Mouse (Mus musculus) myocyte (in vitro differentiated cells): Measurements from ENCODE around the gene Meaf6. TPM values are rescaled to one million over a fixed set of nuclear protein-coding genes. Genes with fewer than 3 reads are reported as not detected.

Experiments used
- H3K27me3 ChIP-seq: one replicate; pipeline ENCODE4 v1.6.1; 2011; ENCODE audit not compliant: control insufficient read depth, insufficient read depth, insufficient read length
- H3K36me3 ChIP-seq: one replicate; pipeline ENCODE4 v1.6.1; 2011; ENCODE audit not compliant: control insufficient read depth, insufficient read depth
- H3K4me2 ChIP-seq: one replicate; pipeline ENCODE4 v1.6.1; 2011; ENCODE audit warnings: low read depth, control low read depth
- H3K4me3 ChIP-seq: one replicate; pipeline ENCODE4 v1.5.1; 2011; ENCODE audit warnings: mild to moderate bottlenecking, control low read depth, moderate library complexity
- H3K79me2 ChIP-seq: one replicate; pipeline ENCODE4 v1.6.1; 2011; ENCODE audit not compliant: control insufficient read depth, insufficient read depth
- H3ac ChIP-seq: one replicate; pipeline ENCODE4 v1.6.1; 2011; ENCODE audit not compliant: control insufficient read depth, insufficient read length
- CEBPB ChIP-seq: IDR thresholded peaks from 2 replicates; pipeline ENCODE4 v1.6.1; 2011; ENCODE audit warnings: mild to moderate bottlenecking, moderate library complexity; ENCODE audit not compliant: poor library complexity, insufficient read depth, severe bottlenecking
- E2F4 ChIP-seq: IDR thresholded peaks from one replicate; pipeline ENCODE4 v1.6.1; 2011; ENCODE audit warnings: mild to moderate bottlenecking, control low read depth, moderate library complexity; ENCODE audit not compliant: insufficient read depth
- MAX ChIP-seq: IDR thresholded peaks from one replicate; pipeline ENCODE4 v1.6.1; 2011; ENCODE audit warnings: low read depth, mild to moderate bottlenecking, control low read depth
- MYOD1 ChIP-seq, 3 experiments: IDR thresholded peaks; one replicate each; pipeline ENCODE4 v1.6.1; 2011; ENCODE audit warnings: control low read depth in 2 of 3, low read depth in 2 of 3, mild to moderate bottlenecking in 2 of 3, moderate library complexity in 1 of 3; ENCODE audit not compliant: insufficient read length in 2 of 3, control insufficient read depth in 1 of 3
- MYOG ChIP-seq, 3 experiments: IDR thresholded peaks; one replicate each; pipeline ENCODE4 v1.6.1; 2011; ENCODE audit warnings: control low read depth in 2 of 3, low read depth in 2 of 3, mild to moderate bottlenecking in 2 of 3; ENCODE audit not compliant: insufficient read length in 2 of 3, control insufficient read depth in 1 of 3, insufficient read depth in 1 of 3
- POLR2A ChIP-seq: IDR thresholded peaks from one replicate; pipeline ENCODE4 v1.6.1; 2011; ENCODE audit warnings: low read depth, mild to moderate bottlenecking, control low read depth, moderate library complexity; ENCODE audit not compliant: insufficient read length
- POLR2AphosphoS2 ChIP-seq: IDR thresholded peaks from one replicate; pipeline ENCODE4 v1.6.1; 2011; ENCODE audit warnings: low read depth, control low read depth; ENCODE audit not compliant: insufficient read length
- REST ChIP-seq: IDR thresholded peaks from one replicate; pipeline ENCODE4 v1.6.1; 2011; ENCODE audit warnings: mild to moderate bottlenecking, control low read depth, moderate library complexity; ENCODE audit not compliant: insufficient read depth, insufficient read length
- SRF ChIP-seq: IDR thresholded peaks from one replicate; pipeline ENCODE4 v1.6.1; 2011; ENCODE audit warnings: low read depth; ENCODE audit not compliant: control insufficient read depth, insufficient read length
- TCF12 ChIP-seq: IDR thresholded peaks from one replicate; pipeline ENCODE4 v1.6.1; 2011; ENCODE audit warnings: mild to moderate bottlenecking, control low read depth; ENCODE audit not compliant: poor library complexity, insufficient read depth, severe bottlenecking
- TCF3 ChIP-seq: IDR thresholded peaks from one replicate; pipeline ENCODE4 v1.6.1; 2011; ENCODE audit warnings: low read depth, control low read depth; ENCODE audit not compliant: insufficient read length
- USF1 ChIP-seq: IDR thresholded peaks from one replicate; pipeline ENCODE4 v1.6.1; 2011; ENCODE audit warnings: low read depth, mild to moderate bottlenecking, control low read depth, moderate library complexity
- polyA plus RNA-seq: library from polyadenylated mRNA; unstranded; fragments of >200 nt; fragmentation: generic; extraction: Trizol; gene quantifications from one replicate; pipeline ENCODE4 v1.2.1, GENCODE M21; 2012; ENCODE audit warnings: missing spikeins

Gene Meaf6
- polyA plus RNA-seq, 1 experiment: 19.3 TPM

DNA sequence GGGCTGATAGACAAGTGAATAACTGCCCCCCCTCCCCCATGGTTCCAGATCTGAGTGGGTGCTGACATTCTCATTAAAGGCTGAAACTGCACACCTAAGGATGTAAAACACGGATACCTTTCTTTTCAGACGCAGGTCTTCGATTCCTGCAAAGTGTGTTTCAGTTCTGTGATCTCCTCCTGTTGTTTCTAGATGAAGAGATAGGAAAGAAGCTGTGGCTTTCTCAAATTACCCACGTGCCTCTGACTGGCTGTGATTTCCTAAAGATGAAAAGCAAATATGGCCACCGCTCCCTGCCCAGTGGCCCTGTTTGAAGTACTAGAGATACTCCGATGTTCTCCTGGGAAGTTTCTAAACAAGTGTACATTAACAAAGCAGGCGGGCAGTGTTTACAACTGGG is 53.4 kb downstream of the Meaf6 start:
- Histone ChIP-seq H3ac (no peak overlapping the region), H3K4me3 (no peak overlapping the region), H3K27me3 (no peaks in the 10 kb centered on the region), H3K36me3 (no peaks in the 10 kb centered on the region), H3K79me2 (no peaks in the 10 kb centered on the region), H3K4me2 (no peak overlapping the region)
- TF ChIP-seq POLR2A: no peak
- no peak for TF ChIP-seq E2F4
- TF ChIP-seq MYOD1 (IDR thresholded peaks at IDR 0.05; ENCODE audit: control insufficient read depth in 1 of 3, insufficient read length in 2 of 3, low read depth in 2 of 3): no peak
- TF ChIP-seq SRF: no peak
- no peak for TF ChIP-seq USF1
- TF ChIP-seq POLR2AphosphoS2: no peak
- no peak for TF ChIP-seq TCF3
- no peak for TF ChIP-seq REST
- TF ChIP-seq MAX: no peak
- TF ChIP-seq MYOG (IDR thresholded peaks at IDR 0.05; ENCODE audit: control insufficient read depth in 1 of 3, insufficient read depth in 1 of 3, insufficient read length in 2 of 3, low read depth in 2 of 3): no peak
- TF ChIP-seq CEBPB: no peak

DNA sequence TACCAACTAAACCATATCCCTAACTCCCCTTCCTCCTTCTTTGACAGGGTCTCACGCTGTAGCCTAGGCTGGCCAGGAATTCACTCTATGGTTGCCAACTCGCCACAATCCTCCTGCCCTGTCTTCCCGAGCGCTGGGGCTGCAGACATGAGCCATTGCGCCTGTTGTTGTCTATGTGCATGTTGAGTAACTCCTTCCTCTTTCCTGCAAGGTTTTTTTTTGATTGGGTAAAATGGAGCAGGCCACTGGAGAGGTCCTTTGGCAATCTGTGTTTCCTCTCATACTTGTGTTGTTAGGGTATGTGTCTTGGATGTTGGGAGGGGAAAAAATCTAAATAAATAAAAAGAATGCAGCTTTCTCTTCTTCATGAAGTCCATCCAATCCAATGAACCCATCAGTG is 59.3 kb downstream of the Meaf6 start:
- Histone ChIP-seq H3K36me3 (no peaks in the 10 kb centered on the region), H3K79me2 (no peaks in the 10 kb centered on the region), H3K4me2 (no peak overlapping the region)

DNA sequence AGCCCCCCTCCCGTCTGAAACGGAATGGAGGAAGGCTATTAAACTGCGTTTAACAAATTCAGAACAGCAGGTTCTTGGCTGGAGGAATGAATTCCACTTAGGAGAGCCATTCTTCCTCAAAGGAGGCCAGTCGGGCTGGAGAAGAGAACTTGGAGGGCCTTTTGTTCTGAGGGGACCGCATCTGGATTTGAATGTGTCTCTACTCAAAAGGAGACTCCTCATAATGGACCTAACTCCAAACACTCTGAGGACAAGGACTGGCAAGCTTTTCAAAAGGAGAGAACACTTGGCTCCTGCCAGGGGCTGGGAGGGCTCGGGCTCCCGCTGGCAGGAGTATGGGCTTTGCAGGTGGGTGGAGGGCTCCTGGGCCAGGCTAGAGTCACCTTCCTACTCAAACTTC is 59.7 kb downstream of the Meaf6 start:
- H3K27me3 ChIP-seq: no peaks in the 10 kb centered on the region
- H3K36me3 ChIP-seq: no peaks in the 10 kb centered on the region
- H3K4me2 ChIP-seq: no peak overlapping the region
- TF ChIP-seq POLR2A (no peak), CEBPB (no peak), MAX (no peak), USF1 (no peak), MYOD1 (IDR thresholded peaks at IDR 0.05; ENCODE audit: control insufficient read depth in 1 of 3, insufficient read length in 2 of 3, low read depth in 2 of 3) (no peak), E2F4 (no peak), TCF12 (no peak)
- no peak overlapping the region for H3K4me3 ChIP-seq
- no peak overlapping the region for H3ac ChIP-seq
- H3K79me2 ChIP-seq: no peaks in the 10 kb centered on the region

More for the DNA sequence above, 59.3 kb downstream of the Meaf6 start:
- TF ChIP-seq TCF3 (no peak), E2F4 (no peak), TCF12 (no peak), POLR2A (no peak), CEBPB (no peak), POLR2AphosphoS2 (no peak)
- Histone ChIP-seq H3K4me3 (no peak overlapping the region), H3ac (no peak overlapping the region), H3K27me3 (no peaks in the 10 kb centered on the region)

DNA sequence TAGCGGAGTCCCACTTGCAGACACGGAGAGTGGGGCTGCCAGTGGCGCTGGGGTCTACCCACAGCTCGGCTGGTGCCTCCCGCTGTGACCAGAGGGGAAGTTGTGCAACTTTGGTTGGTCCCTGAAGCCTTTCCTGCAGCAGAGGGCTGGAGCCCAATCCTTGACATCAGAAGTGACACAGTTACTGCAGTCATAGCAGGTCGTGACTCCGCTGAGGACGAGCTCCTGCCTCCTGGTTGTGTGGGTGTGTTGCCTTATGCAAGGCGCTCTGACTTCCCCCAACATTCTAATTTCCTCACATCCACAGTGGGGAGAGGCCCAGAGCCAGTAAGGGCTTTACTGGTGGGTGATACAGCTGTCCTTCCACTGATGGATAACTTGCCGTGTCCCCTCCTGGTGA is 60.3 kb downstream of the Meaf6 start:
- Histone ChIP-seq H3ac (no peak overlapping the region), H3K4me2 (no peak overlapping the region), H3K36me3 (no peaks in the 10 kb centered on the region), H3K27me3 (no peaks in the 10 kb centered on the region), H3K4me3 (no peak overlapping the region), H3K79me2 (no peaks in the 10 kb centered on the region)
- TF ChIP-seq USF1: no peak
- no peak for TF ChIP-seq REST
- TF ChIP-seq MYOG (IDR thresholded peaks at IDR 0.05; ENCODE audit: control insufficient read depth in 1 of 3, insufficient read depth in 1 of 3, insufficient read length in 2 of 3, low read depth in 2 of 3): no peak
- no peak for TF ChIP-seq TCF12

DNA sequence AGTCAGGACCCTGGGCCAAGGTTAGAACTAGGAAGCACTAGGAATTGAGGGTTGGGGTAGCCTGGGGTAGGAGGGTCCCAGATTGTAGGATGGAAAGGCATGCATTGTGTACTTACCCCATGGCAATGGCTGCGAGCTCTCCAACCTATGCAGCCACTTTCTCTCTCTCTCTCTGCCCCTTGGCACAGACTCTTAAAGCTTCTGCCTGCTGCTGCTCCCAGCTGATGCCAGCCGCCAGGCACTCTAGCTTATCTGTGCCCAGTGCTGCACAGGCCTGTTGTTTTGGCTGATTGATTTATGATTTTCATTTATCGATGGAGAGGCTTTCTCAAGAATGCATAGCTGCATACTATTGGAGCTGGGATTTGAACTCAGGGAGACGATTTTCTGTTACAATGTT is 63.0 kb downstream of the Meaf6 start:
- Histone ChIP-seq H3ac (no peak overlapping the region), H3K79me2 (no peaks in the 10 kb centered on the region), H3K4me2 (no peak overlapping the region), H3K4me3 (no peak overlapping the region), H3K27me3 (peaks cover 5% of the 10 kb centered on the region), H3K36me3 (no peaks in the 10 kb centered on the region)
- no peak for TF ChIP-seq MAX

DNA sequence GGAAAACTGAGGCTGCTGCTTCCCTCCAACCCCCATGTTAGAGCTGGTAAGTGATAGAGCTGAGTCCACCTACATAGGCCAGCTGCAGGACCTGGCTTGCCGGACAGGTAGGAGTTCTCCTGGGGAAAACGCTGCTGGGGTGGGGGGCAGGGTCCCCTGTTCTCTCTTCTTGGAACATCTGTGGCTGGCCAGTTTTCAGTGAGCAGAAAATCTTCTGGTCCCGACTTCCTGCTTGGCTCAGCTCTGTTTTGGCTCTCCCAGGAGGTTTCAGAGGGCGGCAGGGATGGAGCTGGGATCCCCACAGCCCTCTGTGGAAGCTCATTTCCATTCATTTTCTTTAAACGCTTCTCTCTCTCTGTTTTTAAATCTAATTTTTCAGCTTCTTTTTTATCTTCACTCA is 64.5 kb downstream of the Meaf6 start:
- Histone ChIP-seq H3K79me2 (no peaks in the 10 kb centered on the region), H3K4me3 (no peak overlapping the region), H3K27me3 (peaks cover 5% of the 10 kb centered on the region), H3K4me2 (no peak overlapping the region), H3ac (no peak overlapping the region), H3K36me3 (no peaks in the 10 kb centered on the region)
- TF ChIP-seq E2F4: no peak
- no peak for TF ChIP-seq USF1
- TF ChIP-seq MYOG (IDR thresholded peaks at IDR 0.05; ENCODE audit: control insufficient read depth in 1 of 3, insufficient read depth in 1 of 3, insufficient read length in 2 of 3, low read depth in 2 of 3): no peak
